Mouse (Mus musculus): Measurements from ENCODE around the gene Map3k14.

- TF ChIP-seq POLR2AphosphoS2 (IDR thresholded peaks at IDR 0.05; ENCODE audit: low read length) (no peak), CTCF (IDR thresholded peaks at IDR 0.05 in 2 of 3, conservative IDR thresholded peaks at IDR 0.05 in 1 of 3; ENCODE audit: control insufficient read depth in 1 of 3, insufficient read depth in 1 of 3, low read depth in 2 of 3, low read length in 3 of 3, poor library complexity in 1 of 3, severe bottlenecking in 1 of 3) (peak; percentile 32 to 82 (median 58))
Measured at GRCm38 (mm10) chr11:103184891-103185290, 82.4 kb downstream of the Map3k14 start.

Measured in MEL (cell line).